Mouse (Mus musculus) inflammation-experienced regulatory T-cells, adult 6 months (primary cell): ENCODE data around the gene Fastkd5. TPM values are rescaled to one million over a fixed set of nuclear protein-coding genes. Genes with fewer than 3 reads are reported as not detected.
"Not testable (repeated sequence)": the region's sequence is repeated elsewhere in the genome, so short reads cannot be mapped to it uniquely, and the experiment has no call there.

Experiments
- ATAC-seq: one replicate; pipeline ENCODE4 v1.8.0; 2017
- polyA plus RNA-seq, 3 experiments: library from polyadenylated mRNA; unstranded; fragments of 100-300 nt; shearing (Covaris generic); gene quantifications; one replicate each; pipeline ENCODE4 v1.2.1; 2017

The Fastkd5 gene
- polyA plus RNA-seq, 3 experiments from 2014 or later: 8.5 to 11.7 (median 10.3) TPM

DNA sequence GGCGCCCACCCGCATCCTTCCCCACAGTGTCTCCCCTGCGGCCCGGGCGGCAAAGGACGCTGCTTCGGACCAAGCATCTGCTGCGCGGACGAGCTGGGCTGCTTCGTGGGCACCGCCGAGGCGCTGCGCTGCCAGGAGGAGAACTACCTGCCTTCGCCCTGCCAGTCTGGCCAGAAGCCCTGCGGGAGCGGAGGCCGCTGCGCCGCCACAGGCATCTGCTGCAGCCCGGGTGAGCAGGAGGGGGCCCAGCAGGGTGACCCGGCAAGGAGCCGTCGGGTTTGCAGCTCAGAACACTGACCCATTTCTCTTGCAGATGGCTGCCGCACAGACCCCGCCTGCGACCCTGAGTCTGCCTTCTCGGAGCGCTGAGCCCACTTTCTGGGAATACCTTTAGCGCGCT lies 53.3 kb downstream of the Fastkd5 start:
- not testable (repeated sequence) for ATAC-seq

DNA sequence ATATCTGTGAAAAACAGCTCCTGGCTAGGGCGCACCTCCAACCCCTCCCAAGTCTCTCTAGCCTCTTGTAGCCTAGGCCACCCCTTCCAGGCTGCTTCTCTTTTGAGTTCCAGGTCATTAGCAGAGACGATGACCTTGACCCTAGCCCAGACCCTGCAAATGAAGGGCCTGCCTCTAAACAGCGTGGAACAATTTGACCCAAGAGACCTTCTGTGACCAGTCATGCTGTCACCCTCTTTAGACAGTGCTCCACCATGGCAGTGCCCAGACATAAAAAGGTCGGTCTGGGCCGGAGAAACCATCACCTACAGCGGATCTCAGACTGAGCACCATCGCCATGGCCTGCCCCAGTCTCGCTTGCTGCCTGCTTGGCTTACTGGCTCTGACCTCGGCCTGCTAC lies 54.0 kb downstream of the Fastkd5 start, which contains the start of gene Oxt:
Oxt (plus strand) TSS at position 301 of the 400 bp plus-strand sequence.
- no peak for ATAC-seq

DNA sequence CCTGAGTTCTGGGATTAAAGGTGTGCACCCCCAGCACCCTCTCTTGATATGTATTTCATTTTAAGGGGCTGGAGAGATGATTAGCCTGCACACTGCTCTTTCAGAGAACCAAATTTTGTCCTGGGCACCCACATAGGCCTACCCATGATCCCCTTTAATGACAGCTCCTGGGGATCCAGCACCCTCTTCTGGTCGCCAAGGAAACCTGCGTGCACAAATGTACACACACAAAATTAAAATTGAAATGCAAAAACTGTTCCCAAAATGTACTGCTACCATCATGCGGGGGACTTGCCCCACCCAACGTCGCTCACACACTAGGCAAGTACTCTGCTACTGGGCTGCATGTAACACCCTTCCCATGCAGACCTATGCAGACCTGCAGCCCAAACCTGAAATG lies 54.9 kb downstream of the Fastkd5 start:
- ATAC-seq: no peak

DNA sequence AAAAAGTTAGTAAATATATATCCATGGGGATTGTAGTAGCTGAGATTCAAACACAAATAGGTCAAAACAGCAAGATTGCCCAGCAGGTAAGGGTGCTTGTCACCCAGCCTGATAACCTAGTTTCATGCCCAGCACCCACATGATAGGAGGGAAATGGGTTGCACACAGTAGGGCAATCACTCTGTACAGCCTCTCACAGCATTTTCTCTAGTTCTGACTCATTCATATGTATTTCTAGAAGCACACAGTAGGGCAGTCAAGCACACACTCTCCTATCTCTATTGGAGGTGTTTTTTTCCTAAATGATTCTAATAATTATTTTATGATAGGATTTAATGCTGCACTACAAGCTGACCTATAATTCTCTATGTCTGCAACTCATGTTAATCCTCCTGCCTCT lies 59.9 kb downstream of the Fastkd5 start:
- ATAC-seq: no peak

DNA sequence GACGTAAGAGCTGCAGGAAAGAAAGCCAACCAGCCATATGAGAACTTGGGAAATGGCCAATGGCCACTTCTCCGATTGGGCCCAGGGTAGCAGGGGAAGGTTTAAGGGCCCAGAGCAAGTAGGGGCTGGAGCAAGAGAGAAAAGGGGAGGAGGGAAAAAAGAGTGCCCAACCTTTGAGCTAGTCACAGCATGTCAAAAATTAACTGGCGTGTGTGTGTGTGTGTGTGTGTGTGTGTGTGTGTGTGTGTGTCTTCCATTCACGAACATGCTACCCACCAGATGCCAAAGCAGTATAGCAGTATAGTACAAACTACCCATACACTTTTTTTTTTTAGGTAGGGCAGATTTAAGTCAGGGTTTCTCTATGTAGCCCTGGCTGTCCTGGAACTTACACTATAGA lies 60.9 kb downstream of the Fastkd5 start:
- no peak for ATAC-seq

DNA sequence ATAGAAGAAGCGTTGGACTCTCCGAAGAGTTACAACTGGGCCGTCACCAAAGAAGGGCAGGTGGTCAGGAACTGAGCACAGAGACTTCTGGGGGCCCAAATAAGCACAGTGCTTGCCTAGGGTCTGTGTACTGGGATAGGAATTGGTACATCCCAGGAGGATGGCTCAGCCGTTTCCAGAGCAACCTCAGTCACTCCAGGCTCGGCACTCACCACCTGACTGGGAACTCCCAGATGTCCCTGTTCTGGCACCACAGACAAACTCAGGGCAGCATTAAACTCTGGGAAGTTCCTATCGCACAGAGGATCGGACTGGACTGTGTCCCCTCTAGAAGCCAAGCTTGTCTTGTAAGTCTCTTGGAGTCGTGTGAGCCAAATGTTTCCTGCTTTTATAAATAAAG lies 64.8 kb downstream of the Fastkd5 start:
- no peak for ATAC-seq

DNA sequence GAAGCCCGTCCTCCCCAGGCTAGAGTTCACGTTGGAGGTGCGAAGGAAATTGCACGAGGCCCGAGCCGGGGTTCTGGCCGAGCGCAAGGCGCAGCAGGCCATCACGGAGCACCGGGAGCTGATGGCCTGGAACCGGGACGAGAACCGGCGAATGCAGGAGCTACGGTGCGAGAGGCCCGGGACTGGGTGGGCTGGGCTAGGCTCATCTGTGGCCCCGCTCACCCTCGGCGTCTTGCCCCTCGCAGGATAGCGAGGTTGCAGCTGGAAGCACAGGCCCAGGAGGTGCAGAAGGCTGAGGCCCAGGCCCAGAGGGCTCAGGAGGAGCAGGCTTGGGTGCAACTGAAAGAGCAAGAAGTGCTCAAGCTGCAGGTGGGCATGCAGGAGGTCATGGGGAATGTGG lies 65.8 kb downstream of the Fastkd5 start:
- no peak for ATAC-seq

Other genes with a start within 250 kb of the Fastkd5 start
- under 1 TPM in 1 of 3 experiments, not detected in 2; 0.40 TPM for gene Cpxm1, start 232.5 kb downstream of the Fastkd5 start, polyA plus RNA-seq
- not detected for gene Gm28372, start 224.8 kb downstream of the Fastkd5 start, polyA plus RNA-seq
- not detected for gene 1700020A23Rik, start 224.8 kb downstream of the Fastkd5 start, polyA plus RNA-seq
- gene Tmem239, start 223.5 kb downstream of the Fastkd5 start, polyA plus RNA-seq: not detected
- 100 to 1,000 TPM; 165 to 250 (median 199) TPM for gene Vps16, start 205.7 kb downstream of the Fastkd5 start, polyA plus RNA-seq
- 10 to 100 TPM; 11.9 to 14.9 (median 12.0) TPM for gene Pced1a, start 205.3 kb downstream of the Fastkd5 start, polyA plus RNA-seq
- 10 to 100 TPM; 66.1 to 70.0 (median 69.6) TPM for gene Ptpra, start 179.7 kb downstream of the Fastkd5 start, polyA plus RNA-seq
- 10 to 100 TPM; 20.8 to 29.7 (median 27.1) TPM for gene Mrps26, start 66.3 kb downstream of the Fastkd5 start, polyA plus RNA-seq
- gene Oxt, start 53.9 kb downstream of the Fastkd5 start, polyA plus RNA-seq: not detected
- not detected for gene Avp, start 47.5 kb downstream of the Fastkd5 start, polyA plus RNA-seq
- gene Ubox5, start within 50 bp of the Fastkd5 start, polyA plus RNA-seq: 10 to 100 TPM in 2 of 3 experiments, 1 to 10 TPM in 1; 8.0 to 11.1 (median 10.6) TPM
- under 1 TPM in 2 of 3 experiments, not detected in 1; 0.09 to 0.21 TPM for gene Lzts3, start 12.8 kb upstream of the Fastkd5 start, polyA plus RNA-seq
- 100 to 1,000 TPM in 2 of 3 experiments, 10 to 100 TPM in 1; 95.3 to 135 (median 134) TPM for gene Ddrgk1, start 34.6 kb upstream of the Fastkd5 start, polyA plus RNA-seq
- 10 to 100 TPM; 37.0 to 51.3 (median 51.2) TPM for gene Itpa, start 37.6 kb upstream of the Fastkd5 start, polyA plus RNA-seq
- under 1 TPM in 1 of 3 experiments, not detected in 2; 0.29 TPM for gene Slc4a11, start 67.5 kb upstream of the Fastkd5 start, polyA plus RNA-seq